Mouse (Mus musculus): Measurements from ENCODE around the gene Gabrg1.

DNA sequence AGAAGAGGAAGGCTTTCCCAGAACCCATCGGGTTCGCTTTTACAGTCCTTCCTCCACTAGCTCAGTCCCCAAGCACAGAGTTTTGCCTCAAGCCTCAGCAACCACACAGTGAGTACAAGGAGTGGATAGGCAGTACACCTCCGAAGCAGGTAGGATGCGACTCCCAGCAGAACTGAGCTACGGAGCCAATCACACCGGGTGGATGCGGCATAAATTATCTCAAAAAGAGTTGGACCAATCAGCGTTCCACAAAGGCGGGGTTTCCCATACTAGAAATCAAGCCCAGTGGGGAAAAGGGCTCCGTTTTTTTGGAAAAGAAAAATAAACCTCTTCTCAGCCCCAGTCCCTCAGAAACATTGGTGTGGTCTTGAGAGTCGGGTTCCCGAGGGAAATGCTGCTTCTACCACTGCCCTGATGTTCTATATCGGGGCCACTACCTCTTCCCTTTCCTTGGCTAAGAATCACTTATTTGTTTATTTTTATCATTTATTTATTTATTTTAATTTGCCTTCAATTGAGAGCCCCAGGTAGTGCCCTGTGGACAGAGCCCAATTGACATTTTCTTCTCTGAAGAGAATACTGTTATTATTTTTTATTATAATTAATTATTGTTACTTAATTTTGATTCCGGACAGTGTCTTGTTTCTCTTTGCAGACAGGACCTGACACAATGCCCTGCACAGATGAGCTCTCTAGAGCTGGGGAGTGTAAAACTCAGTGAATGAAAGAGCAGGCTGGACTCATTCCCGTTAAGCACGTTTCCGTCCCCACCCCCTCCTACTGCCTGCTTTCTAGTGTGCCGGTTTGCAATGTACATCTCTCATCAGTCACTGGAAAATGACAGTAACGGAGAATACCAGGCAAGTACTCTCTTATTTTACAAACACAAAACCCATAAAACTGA is at the start of gene Gabrg1:
- TF ChIP-seq CTCF (IDR thresholded peaks at IDR 0.05; ENCODE audit: control insufficient read depth, insufficient read depth, insufficient read length) (no peak), USF1 (IDR thresholded peaks at IDR 0.05; ENCODE audit: low read depth) (no peak)
